In the genomic region with DNA sequence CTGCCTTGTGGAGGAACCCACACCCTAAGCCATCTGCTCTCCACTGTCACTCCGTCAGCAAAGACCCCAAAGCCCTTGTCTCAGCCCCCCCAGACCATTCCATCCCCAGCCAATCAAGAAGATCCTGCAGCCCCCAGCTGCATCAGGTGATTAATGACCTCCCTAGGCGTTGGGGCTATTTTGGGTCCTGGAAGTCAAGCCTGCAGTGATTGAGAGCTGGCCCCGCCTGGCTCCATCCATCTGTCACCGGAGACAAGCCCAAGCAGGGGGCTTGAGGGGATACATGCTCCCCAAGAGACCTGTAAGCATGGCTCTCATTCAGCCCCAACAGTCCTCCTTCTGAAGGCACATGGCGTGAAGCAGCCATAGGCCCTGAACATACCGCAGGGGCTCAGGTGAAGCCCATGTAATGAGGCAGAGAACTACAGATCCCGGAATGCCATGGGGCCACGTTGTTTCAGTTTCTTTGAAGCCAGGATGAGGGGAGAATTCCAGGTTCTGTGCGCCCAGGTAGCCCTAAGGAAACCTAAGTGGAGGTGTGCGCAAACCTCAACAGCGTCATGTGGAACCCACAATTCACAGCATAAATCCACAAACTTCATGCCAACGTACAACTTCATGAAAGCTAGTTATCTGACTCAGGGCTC, we compare ENCODE assay signal across 22 mouse cellular contexts. TPM values are rescaled to one million over a fixed set of nuclear protein-coding genes. Genes with fewer than 3 reads are reported as not detected.
DNase-seq lines count a peak whose midpoint lies in the region; ATAC-seq and TF ChIP-seq lines count a peak whose summit lies in the region.
"Had no signal": no experiment of that assay in that cellular context is flagged by ENCODE, and none has a peak within 500 bp of the region (broad histone marks: within the 10 kb centered on the region; RNA-seq: fewer than 3 reads in every experiment).

No protein-coding gene starts in this region.

- H3K4me2 ChIP-seq in hindbrain, embryonic 11.5 days (replicated peaks; ENCODE audit: low read depth, low read length) = no peak overlapping the region
- no peak overlapping the region for H3K4me2 ChIP-seq in hindbrain, embryonic 14.5 days (replicated peaks)
- H3K4me2 ChIP-seq in neural tube, embryonic 11.5 days (ENCODE audit: low read depth) = no peak overlapping the region
- peak overlapping the region; percentile 18; the same call in 1 of the 2 replicates for H3K4me2 ChIP-seq in neural tube, embryonic 12.5 days (replicated peaks)

- H3K4me1 ChIP-seq in hindbrain, embryonic 11.5 days (replicated peaks; ENCODE audit: control insufficient read depth, insufficient read depth, low read length) = peaks cover 13% of the 10 kb centered on the region
- peaks cover 30% of the 10 kb centered on the region for H3K4me1 ChIP-seq in hindbrain, embryonic 14.5 days (replicated peaks; ENCODE audit: control insufficient read depth, insufficient read depth, low read length)
- peaks cover 14% of the 10 kb centered on the region for H3K4me1 ChIP-seq in neural tube, embryonic 11.5 days (ENCODE audit: control insufficient read depth, insufficient read depth, low read length)
- peaks cover 2 to 12% of the 10 kb centered on the region in 2 experiments; a peak in 2 of 4 replicates for H3K4me1 ChIP-seq in ES-E14 (ENCODE audit: control insufficient read depth in 2 of 2, insufficient read depth in 2 of 2, low read length in 2 of 2, poor library complexity in 1 of 2)
- peaks cover 36% of the 10 kb centered on the region for H3K4me1 ChIP-seq in neural tube, embryonic 12.5 days

- H3K36me3 ChIP-seq in hindbrain, embryonic 11.5 days (ENCODE audit: control insufficient read depth, insufficient read depth, low read length) = no peaks in the 10 kb centered on the region
- no peaks in the 10 kb centered on the region for H3K36me3 ChIP-seq in hindbrain, embryonic 14.5 days (replicated peaks; ENCODE audit: control insufficient read depth, insufficient read depth)
- H3K36me3 ChIP-seq in neural tube, embryonic 11.5 days (ENCODE audit: control insufficient read depth, insufficient read depth, low read length) = no peaks in the 10 kb centered on the region
- H3K36me3 ChIP-seq in ES-E14 (ENCODE audit: control insufficient read depth, insufficient read depth, low read length, poor library complexity, severe bottlenecking) = no peaks in the 10 kb centered on the region
- H3K36me3 ChIP-seq in neural tube, embryonic 12.5 days = no peaks in the 10 kb centered on the region
- H3K36me3 ChIP-seq: embryonic facial prominence, embryonic 13.5 days; forebrain, embryonic 12.5 days; heart, embryonic 13.5 days had no signal

- in situ Hi-C loops in ES-E14 (cut with MboI; ENCODE audit: low sequenced_read_pairs in 2 of 2, unreplicated experiment in 2 of 2) = loop anchor here in 1 of 2 experiments (10.0 kb wide), 1 partner anchor 204 kb away; no protein-coding TSS in a partner anchor

- no peak overlapping the region for H3K9ac ChIP-seq in hindbrain, embryonic 11.5 days (ENCODE audit: low read depth, low read length)
- no peak overlapping the region for H3K9ac ChIP-seq in hindbrain, embryonic 14.5 days
- no peak overlapping the region for H3K9ac ChIP-seq in neural tube, embryonic 11.5 days (ENCODE audit: low read length)
- H3K9ac ChIP-seq in ES-E14 (ENCODE audit: insufficient read depth, low read depth, low read length, poor library complexity, severe bottlenecking) = no peak overlapping the region
- H3K9ac ChIP-seq in neural tube, embryonic 12.5 days = no peak overlapping the region
- H3K9ac ChIP-seq: embryonic facial prominence, embryonic 13.5 days; heart, embryonic 13.5 days had no signal

- no peak for ATAC-seq in hindbrain, embryonic 11.5 days (ENCODE audit: low FRiP score)
- ATAC-seq in hindbrain, embryonic 14.5 days (ENCODE audit: low FRiP score) = no peak
- ATAC-seq in neural tube, embryonic 11.5 days (ENCODE audit: insufficient read depth, low FRiP score, low TSS enrichment) = no peak
- no peak for ATAC-seq in neural tube, embryonic 12.5 days (ENCODE audit: low FRiP score, low read depth)
- ATAC-seq in inflammation-experienced regulatory T-cells, adult 6 months = no peak
- ATAC-seq: activated CD4-positive, CD25-positive, alpha-beta regulatory T cell, adult 4 months; forebrain, embryonic 16.5 days; intestine, postnatal 0 days; Patski had no signal

- H3K4me3 ChIP-seq in hindbrain, embryonic 11.5 days (ENCODE audit: low read depth, low read length) = no peak overlapping the region
- H3K4me3 ChIP-seq in hindbrain, embryonic 14.5 days (replicated peaks; ENCODE audit: low read length) = no peak overlapping the region
- no peak overlapping the region for H3K4me3 ChIP-seq in neural tube, embryonic 11.5 days (ENCODE audit: low read depth, low read length)
- peak overlapping the region in 1 of 2 experiments; percentile 76; a peak in 2 of 4 replicates for H3K4me3 ChIP-seq in ES-E14 (ENCODE audit: insufficient read depth in 1 of 2, low read depth in 1 of 2, low read length in 2 of 2, poor library complexity in 1 of 2, severe bottlenecking in 1 of 2)
- H3K4me3 ChIP-seq in neural tube, embryonic 12.5 days = no peak overlapping the region

- H3K27ac ChIP-seq in hindbrain, embryonic 11.5 days (ENCODE audit: low read depth, low read length) = no peak overlapping the region
- H3K27ac ChIP-seq in hindbrain, embryonic 14.5 days = no peak overlapping the region
- no peak overlapping the region for H3K27ac ChIP-seq in neural tube, embryonic 11.5 days (ENCODE audit: low read depth, low read length)
- no peak overlapping the region for H3K27ac ChIP-seq in ES-E14 (ENCODE audit: insufficient read depth, low read depth, low read length, poor library complexity, severe bottlenecking)
- H3K27ac ChIP-seq in neural tube, embryonic 12.5 days = no peak overlapping the region
- H3K27ac ChIP-seq: embryonic facial prominence, embryonic 13.5 days; forebrain, embryonic 12.5 days; gastrocnemius, adult 2 months; heart, embryonic 13.5 days had no signal

- H3K27me3 ChIP-seq in hindbrain, embryonic 11.5 days (ENCODE audit: control insufficient read depth, insufficient read depth, low read length) = peaks cover 7% of the 10 kb centered on the region
- no peaks in the 10 kb centered on the region; the same call in 1 of the 2 replicates for H3K27me3 ChIP-seq in hindbrain, embryonic 14.5 days (ENCODE audit: control insufficient read depth, insufficient read depth, low read length)
- H3K27me3 ChIP-seq in neural tube, embryonic 11.5 days (ENCODE audit: control insufficient read depth, insufficient read depth, low read length) = peaks cover 7% of the 10 kb centered on the region; the same call in 1 of the 2 replicates
- H3K27me3 ChIP-seq in neural tube, embryonic 12.5 days (replicated peaks) = peaks cover 8% of the 10 kb centered on the region; the same call in 1 of the 2 replicates
- H3K27me3 ChIP-seq: Patski had no signal

- H3K9me3 ChIP-seq in hindbrain, embryonic 11.5 days (ENCODE audit: control insufficient read depth, low read length) = no peaks in the 10 kb centered on the region
- no peaks in the 10 kb centered on the region for H3K9me3 ChIP-seq in hindbrain, embryonic 14.5 days (ENCODE audit: control insufficient read depth, low read length)
- H3K9me3 ChIP-seq in neural tube, embryonic 11.5 days (ENCODE audit: control insufficient read depth, low read length) = no peaks in the 10 kb centered on the region
- H3K9me3 ChIP-seq in ES-E14 (ENCODE audit: control insufficient read depth, insufficient read depth, low read depth, low read length) = no peaks in the 10 kb centered on the region
- no peaks in the 10 kb centered on the region for H3K9me3 ChIP-seq in neural tube, embryonic 12.5 days
- H3K9me3 ChIP-seq: embryonic facial prominence, embryonic 13.5 days; forebrain, embryonic 12.5 days; heart, embryonic 13.5 days had no signal

- peak; percentile 16 for DNase-seq in hindbrain, embryonic 11.5 days (ENCODE audit: low spot score)
- no peak for DNase-seq in hindbrain, embryonic 14.5 days (ENCODE audit: low spot score)
- peak; percentile 38 for DNase-seq in neural tube, embryonic 11.5 days (ENCODE audit: low spot score)
- DNase-seq in neural tube, embryonic 10.5 days (ENCODE audit: extremely low spot score, low spot score) = no peak
- no peak for DNase-seq in ES-E14 (ENCODE audit: low read depth, low spot score)
- DNase-seq in frontal cortex, postnatal 10 days (ENCODE audit: low spot score in 2 of 2) = no peak
- DNase-seq: adrenal gland, postnatal 14 days; cerebellum, adult 18-20 months; cerebellum, adult 9-11 months; gastrocnemius, adult 2 months; gastrocnemius, postnatal 25 days; heart, postnatal 4 days had no signal

- WGBS in hindbrain, embryonic 11.5 days = 52% methylated on average over 12 of the region's 12 CpGs
- 54% methylated on average over 12 of the region's 12 CpGs for WGBS in hindbrain, embryonic 14.5 days
- 47% methylated on average over 12 of the region's 12 CpGs for WGBS in neural tube, embryonic 11.5 days
- 45% methylated on average over 12 of the region's 12 CpGs for WGBS in neural tube, embryonic 12.5 days

TF ChIP-seq in ES-E14, 5 proteins besides CTCF, POLR2A, EP300 and RAD21:
- TF ChIP-seq HCFC1 (IDR thresholded peaks at IDR 0.05; ENCODE audit: borderline replicate concordance, insufficient read depth, low read length) = peak; percentile 77
- no peak for TF ChIP-seq CHD2 (IDR thresholded peaks at IDR 0.05; ENCODE audit: low read depth, low read length)

RNA-seq across cellular contexts. Expression of a gene that starts 4.7 kb away (rescaled TPM):
- polyA plus RNA-seq in hindbrain, embryonic 11.5 days (2014; fragmentation: Nextera tagmentation; extraction: Ambion mirVana) = 0.56 and 0.73 TPM in 2 replicates
- polyA plus RNA-seq in hindbrain, embryonic 14.5 days (2014; fragmentation: Nextera tagmentation; extraction: Ambion mirVana) = 14.1 and 17.6 TPM in 2 replicates
- polyA plus RNA-seq in neural tube, embryonic 11.5 days (2014; fragmentation: Nextera tagmentation; extraction: Ambion mirVana) = 2.3 and 4.4 TPM in 2 replicates
- total RNA-seq in ES-E14 (2012; rRNA removed) = 0.85 and 3.4 TPM in 2 replicates
- polyA plus RNA-seq in neural tube, embryonic 12.5 days (2016; fragmentation: Nextera tagmentation; extraction: Ambion mirVana) = 4.5 and 4.8 TPM in 2 replicates
- 10 to 100 TPM in 2 of 3 experiments, 1 to 10 TPM in 1; 3.4 to 13.9 (median 10.1) TPM for polyA plus RNA-seq in inflammation-experienced regulatory T-cells, adult 6 months (2017; shearing (Covaris generic))
- total RNA-seq: granulocyte monocyte progenitor cell, adult 5-6 weeks had no signal

RNA-seq across cellular contexts. Expression of a gene that starts 27.5 kb away (rescaled TPM):
- 75.6 and 93.2 TPM in 2 replicates for polyA plus RNA-seq in hindbrain, embryonic 11.5 days (2014; fragmentation: Nextera tagmentation; extraction: Ambion mirVana)
- 88.2 and 95.4 TPM in 2 replicates for polyA plus RNA-seq in hindbrain, embryonic 14.5 days (2014; fragmentation: Nextera tagmentation; extraction: Ambion mirVana)
- 65.8 and 69.7 TPM in 2 replicates for polyA plus RNA-seq in neural tube, embryonic 11.5 days (2014; fragmentation: Nextera tagmentation; extraction: Ambion mirVana)
- total RNA-seq in ES-E14 (2012; rRNA removed) = 86.7 and 94.7 TPM in 2 replicates
- polyA plus RNA-seq in neural tube, embryonic 12.5 days (2016; fragmentation: Nextera tagmentation; extraction: Ambion mirVana) = 102 and 109 TPM in 2 replicates
- polyA plus RNA-seq in inflammation-experienced regulatory T-cells, adult 6 months (2017; shearing (Covaris generic)) = 100 to 1,000 TPM; 124 to 242 (median 205) TPM

Comparison
In these comparisons a context has a peak if more than half of its experiments do, and no peak if none do; other contexts are left out.
1. DNase-seq: peak in hindbrain, embryonic 11.5 days (single experiment) and neural tube, embryonic 11.5 days (single experiment); none in hindbrain, embryonic 14.5 days (single experiment), neural tube, embryonic 10.5 days (single experiment), ES-E14 (single experiment) and frontal cortex, postnatal 10 days (0 of 2).